Mouse (Mus musculus) brain, embryonic 14.5 days (tissue): ENCODE data around the gene Sept9.

Source experiments
- CTCF ChIP-seq: fragments of 200-500 bp; IDR thresholded peaks from 2 replicates; pipeline ENCODE4 v1.5.1; 2012; ENCODE audit warnings: inconsistent platforms, mild to moderate bottlenecking, moderate library complexity, borderline replicate concordance; ENCODE audit not compliant: insufficient read depth, insufficient read length; ENCODE audit errors: extremely low read depth
- POLR2A ChIP-seq: fragments of 200-500 bp; IDR thresholded peaks from 2 replicates; pipeline ENCODE4 v1.6.1; 2012; ENCODE audit warnings: mild to moderate bottlenecking, inconsistent platforms, borderline replicate concordance; ENCODE audit not compliant: poor library complexity, insufficient read depth, insufficient read length, severe bottlenecking; ENCODE audit errors: extremely low read depth

DNA sequence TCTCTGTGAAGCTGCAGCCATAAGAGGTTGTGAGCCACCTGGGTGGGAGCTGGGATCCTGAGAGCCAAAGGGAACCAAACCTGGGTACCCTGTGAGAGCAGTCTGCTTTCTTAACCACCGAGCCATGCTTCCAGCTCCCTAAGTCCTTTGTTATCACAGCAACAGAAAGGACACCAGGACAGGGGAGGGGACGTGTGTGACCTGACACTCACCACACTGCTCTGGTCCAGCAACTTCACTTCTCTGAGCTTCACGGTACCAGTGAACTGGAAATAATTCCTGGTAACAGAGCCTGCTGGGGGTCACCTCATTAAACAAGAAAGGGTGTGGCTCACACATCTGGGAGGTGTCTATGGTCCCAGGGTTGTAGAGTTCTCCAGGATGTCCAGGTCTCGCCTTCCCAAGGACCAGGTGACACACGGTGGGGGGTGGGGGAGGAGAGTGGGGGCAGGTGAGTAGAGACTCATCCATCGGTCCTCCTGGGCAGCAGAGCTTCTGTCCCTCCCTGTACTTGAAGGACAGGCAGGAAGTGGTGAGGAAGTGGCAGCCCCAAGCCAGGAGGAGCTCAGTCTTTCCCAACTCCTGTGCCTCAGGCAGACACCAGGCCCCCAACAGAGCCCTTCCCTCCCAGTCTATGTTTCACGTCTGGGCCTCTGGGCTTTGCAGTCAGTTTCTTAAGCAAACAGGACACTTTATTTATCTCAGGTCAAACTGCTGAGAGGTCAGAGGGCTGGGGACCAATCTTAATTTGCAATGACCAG is 191.5 kb downstream of the Sept9 start:
- no peak for TF ChIP-seq CTCF
- TF ChIP-seq POLR2A: no peak
